Mouse (Mus musculus) hindbrain, embryonic 14.5 days (tissue): ENCODE measurements around the gene Ppard. TPM values are rescaled to one million over a fixed set of nuclear protein-coding genes. Genes with fewer than 3 reads are reported as not detected.

Experiments
- ATAC-seq: fragments of 200-750 bp; cut with Nextera tagmentation; 2 replicates; pipeline ENCODE4 v1.8.0; 2017; ENCODE audit warnings: moderate number of reproducible peaks, mild to moderate bottlenecking, moderate TSS enrichment, moderate library complexity; ENCODE audit not compliant: low FRiP score
- DNase-seq: peaks from one replicate; pipeline ENCODE4 v3.0.0-alpha.2; 2015; ENCODE audit warnings: low spot score
- H3K27ac ChIP-seq: fragments of 300-500 bp; sonication (generic); 2 replicates; pipeline ENCODE4 v1.5.1; 2014; ENCODE audit warnings: mild to moderate bottlenecking, moderate library complexity
- H3K27me3 ChIP-seq: fragments of 300-500 bp; sonication (generic); 2 replicates; pipeline ENCODE4 v1.6.1; 2014; ENCODE audit warnings: mild to moderate bottlenecking, low read length, mixed read lengths; ENCODE audit not compliant: control insufficient read depth, insufficient read depth
- H3K36me3 ChIP-seq: fragments of 300-500 bp; sonication (generic); replicated peaks from 2 replicates; pipeline ENCODE4 v1.6.1; 2014; ENCODE audit not compliant: control insufficient read depth, insufficient read depth
- H3K4me1 ChIP-seq: fragments of 300-500 bp; sonication (generic); replicated peaks from 2 replicates; pipeline ENCODE4 v1.6.1; 2014; ENCODE audit warnings: antibody characterized with exemption, low read length, mixed read lengths; ENCODE audit not compliant: control insufficient read depth, insufficient read depth
- H3K4me2 ChIP-seq: fragments of 300-500 bp; sonication (generic); replicated peaks from 2 replicates; pipeline ENCODE4 v1.6.1; 2014; ENCODE audit warnings: mild to moderate bottlenecking, moderate library complexity
- H3K4me3 ChIP-seq: fragments of 300-500 bp; sonication (generic); replicated peaks from 2 replicates; pipeline ENCODE4 v1.5.1; 2014; ENCODE audit warnings: mild to moderate bottlenecking, low read length
- H3K9ac ChIP-seq: fragments of 300-500 bp; sonication (generic); 2 replicates; pipeline ENCODE4 v1.6.1; 2014
- H3K9me3 ChIP-seq: fragments of 300-500 bp; sonication (generic); 2 replicates; pipeline ENCODE4 v1.6.1; 2016; ENCODE audit warnings: low read length; ENCODE audit not compliant: control insufficient read depth
- WGBS: fragments of 180-500 bp; shearing (Covaris S2); extraction: QIAGEN DNeasy Blood & Tissue Kit; methylation state at CpG from one replicate; pipeline ENCODE4 v1.1.7; 2014; 5-methylcytosine and 5-hydroxymethylcytosine counted together
- polyA plus RNA-seq: library from polyadenylated mRNA; unstranded; fragments of >200 nt; fragmentation: Nextera tagmentation; extraction: Ambion mirVana; gene quantifications from 2 replicates; pipeline ENCODE4 v1.2.1, GENCODE M21; 2014

Gene Ppard
- polyA plus RNA-seq, 1 experiment from 2014 or later = 1.6 TPM

DNA sequence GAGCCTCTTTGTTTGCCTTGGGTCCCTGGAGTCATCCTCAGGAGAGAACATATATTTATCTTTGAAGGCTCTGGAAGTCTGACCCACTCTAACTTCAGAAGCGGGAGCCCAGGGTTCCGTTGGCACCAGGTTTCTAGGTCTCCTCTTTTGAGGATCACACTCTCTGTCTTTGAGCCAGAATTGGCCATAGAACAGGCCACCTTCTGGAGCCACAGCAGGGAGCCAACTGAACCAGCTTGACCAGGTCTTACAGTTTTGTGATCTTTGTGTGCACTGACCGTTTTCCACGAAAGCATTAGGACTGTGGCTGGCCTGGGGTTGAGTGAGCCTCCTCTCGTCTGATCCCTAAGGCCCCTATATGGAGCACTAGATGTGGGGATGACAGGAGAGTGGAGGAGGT lies 2.1 kb downstream of the Ppard start:
- Histone ChIP-seq H3K9me3 (no peaks in the 10 kb centered on the region), H3K4me2 (peak overlapping the region; percentile 78; the same call in 1 of the 2 replicates), H3K4me3 (no peak overlapping the region), H3K27me3 (no peaks in the 10 kb centered on the region), H3K4me1 (0 out of 2 replicates have a peak, but pooled peaks cover 3% of the 10 kb centered on the region), H3K9ac (no peak overlapping the region), H3K27ac (no peak overlapping the region), H3K36me3 (0 out of 2 replicates have a peak, but pooled peaks cover 3% of the 10 kb centered on the region)
- no peak for DNase-seq
- ATAC-seq = no peak
- 84% methylated on average over 5 of the region's 5 CpGs for WGBS

DNA sequence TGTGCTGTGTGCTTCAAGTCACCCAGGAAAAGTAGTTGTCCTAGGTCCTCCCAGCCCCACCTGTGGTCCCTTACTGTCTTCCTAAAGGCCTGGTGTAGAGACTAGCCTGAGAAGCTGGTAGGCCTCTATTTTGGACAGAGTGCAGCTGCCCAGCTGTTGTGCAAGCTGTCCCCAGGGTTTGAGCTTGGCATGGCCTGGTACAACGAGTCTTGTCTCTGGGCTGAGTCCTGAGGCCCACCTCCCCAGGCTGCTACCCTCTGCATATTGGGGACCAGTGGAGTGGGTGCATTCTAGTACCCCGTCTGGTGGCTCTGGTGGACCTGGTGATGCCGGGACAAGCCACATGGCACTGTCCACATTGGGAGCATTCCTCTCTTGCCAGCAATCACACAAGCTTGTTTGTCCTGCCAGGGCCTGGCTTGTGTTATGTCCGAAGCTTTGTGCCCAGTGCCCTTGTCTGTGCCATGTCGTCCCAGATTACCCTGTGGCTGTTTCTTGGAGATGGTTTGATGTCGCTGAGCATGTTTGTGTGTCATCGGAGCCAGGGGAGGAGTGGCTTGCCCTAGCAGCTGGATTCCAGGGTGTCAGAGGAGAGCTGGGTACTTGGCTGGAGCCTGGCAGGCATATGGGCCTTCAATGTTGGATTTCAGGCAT lies 3.6 kb downstream of the Ppard start:
- Histone ChIP-seq H3K4me3 (no peak overlapping the region), H3K27ac (no peak overlapping the region), H3K36me3 (peaks cover 3% of the 10 kb centered on the region; the same call in 1 of the 2 replicates), H3K4me1 (0 out of 2 replicates have a peak, but pooled peaks cover 3% of the 10 kb centered on the region), H3K27me3 (no peaks in the 10 kb centered on the region), H3K9ac (no peak overlapping the region), H3K9me3 (no peaks in the 10 kb centered on the region), H3K4me2 (no peak overlapping the region)
- DNase-seq = no peak
- no peak for ATAC-seq
- 85% methylated on average over 7 of the region's 7 CpGs for WGBS

DNA sequence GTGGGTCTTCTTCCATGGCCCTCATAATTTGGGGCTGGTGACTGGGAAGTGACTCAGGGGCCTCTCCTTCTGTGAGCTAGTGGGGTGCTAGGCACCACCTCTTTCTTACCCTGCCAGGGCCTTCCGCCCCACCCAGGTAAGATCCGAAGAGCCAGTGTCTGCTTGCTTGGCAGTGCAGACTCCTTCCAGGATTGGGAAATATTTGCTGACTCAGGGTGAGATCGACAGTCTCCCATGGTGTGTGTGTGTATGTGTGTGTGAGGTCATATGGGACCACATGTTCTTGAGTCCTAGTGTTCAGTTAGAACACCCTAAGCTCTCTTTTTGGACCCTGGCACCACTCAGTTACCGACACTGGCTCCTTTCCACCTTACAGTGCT lies 4.1 kb downstream of the Ppard start:
- WGBS = 92% methylated on average over 4 of the region's 4 CpGs
- H3K27ac ChIP-seq = no peak overlapping the region

DNA sequence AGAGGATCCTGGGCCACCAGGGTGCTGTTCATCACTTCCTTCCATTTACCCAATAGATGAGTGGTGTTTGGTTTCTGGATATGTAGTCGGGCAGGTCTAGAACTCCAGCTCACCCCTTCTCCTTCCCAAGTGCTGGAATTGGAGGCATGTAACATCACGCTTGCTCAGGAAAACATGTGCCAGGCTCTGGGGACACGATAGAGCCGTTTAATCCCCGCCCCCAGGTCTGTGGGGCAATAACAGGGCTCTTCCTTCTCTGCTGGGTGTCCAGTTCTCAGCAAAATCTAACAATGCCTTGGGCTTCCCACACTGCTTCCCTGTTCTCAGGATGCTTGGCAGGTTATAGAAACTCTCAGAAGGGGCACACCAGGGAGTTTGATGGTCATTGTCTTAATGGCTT lies 4.9 kb downstream of the Ppard start:
- ATAC-seq = no peak
- Histone ChIP-seq H3K27me3 (no peaks in the 10 kb centered on the region), H3K4me2 (no peak overlapping the region), H3K9ac (no peak overlapping the region), H3K4me3 (no peak overlapping the region), H3K4me1 (0 out of 2 replicates have a peak, but pooled peaks cover 3% of the 10 kb centered on the region), H3K27ac (no peak overlapping the region), H3K9me3 (no peaks in the 10 kb centered on the region), H3K36me3 (peaks cover 3% of the 10 kb centered on the region; the same call in 1 of the 2 replicates)
- no peak for DNase-seq
- 44% methylated on average over 5 of the region's 5 CpGs for WGBS

More for the DNA sequence above, 4.1 kb downstream of the Ppard start:
- ATAC-seq = no peak
- Histone ChIP-seq H3K4me1 (0 out of 2 replicates have a peak, but pooled peaks cover 3% of the 10 kb centered on the region), H3K4me2 (no peak overlapping the region), H3K9me3 (no peaks in the 10 kb centered on the region), H3K4me3 (no peak overlapping the region), H3K27me3 (no peaks in the 10 kb centered on the region), H3K36me3 (peaks cover 3% of the 10 kb centered on the region; the same call in 1 of the 2 replicates), H3K9ac (no peak overlapping the region)
- DNase-seq = no peak

DNA sequence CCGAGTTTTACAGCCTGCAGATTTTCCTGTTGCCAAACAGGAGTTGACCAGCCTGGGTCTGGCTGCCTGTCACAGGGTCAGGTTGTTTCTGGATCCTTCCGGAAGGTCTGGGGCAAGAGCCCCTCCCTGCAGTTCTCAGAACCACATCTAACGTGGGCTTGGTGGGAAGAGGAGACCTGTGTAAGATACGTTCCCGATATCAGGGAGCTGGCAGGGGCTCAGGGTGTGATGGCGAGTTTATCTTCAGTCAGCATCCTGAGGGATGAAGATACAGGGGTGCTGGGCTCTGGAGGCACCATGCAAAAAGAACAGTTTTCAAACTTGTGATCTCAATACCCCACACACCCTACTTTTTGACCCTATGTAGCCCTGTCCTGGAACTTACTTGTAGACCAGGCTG lies 5.4 kb downstream of the Ppard start:
- DNase-seq = no peak
- H3K27me3 ChIP-seq = no peaks in the 10 kb centered on the region
- H3K4me2 ChIP-seq = no peak overlapping the region
- WGBS = 73% methylated on average over 6 of the region's 6 CpGs
- ATAC-seq = no peak
- no peak overlapping the region for H3K4me3 ChIP-seq
- H3K9me3 ChIP-seq = no peaks in the 10 kb centered on the region
- no peak overlapping the region for H3K9ac ChIP-seq
- H3K36me3 ChIP-seq = peaks cover 3% of the 10 kb centered on the region; the same call in 1 of the 2 replicates
- H3K27ac ChIP-seq = no peak overlapping the region
- 0 out of 2 replicates have a peak, but pooled peaks cover 3% of the 10 kb centered on the region for H3K4me1 ChIP-seq

DNA sequence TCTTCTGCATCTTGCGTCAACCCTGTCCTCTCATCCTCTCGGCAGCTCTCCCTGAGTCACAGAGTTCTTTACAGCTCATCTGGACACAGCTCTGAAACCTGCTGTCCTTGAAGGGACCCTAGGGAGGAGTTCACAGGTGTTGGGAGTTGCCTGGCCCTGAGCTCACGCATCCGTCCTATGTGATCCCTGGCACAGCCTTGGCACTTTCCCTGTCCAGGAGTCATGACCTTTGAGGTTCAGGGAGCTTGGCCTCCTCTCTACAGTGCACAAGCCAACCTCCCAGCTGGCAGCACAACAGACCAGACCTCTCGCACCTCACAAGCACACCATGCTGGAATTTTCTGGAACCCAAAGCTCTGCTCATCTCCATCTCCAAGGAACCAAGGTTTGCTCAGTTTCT lies 8.3 kb downstream of the Ppard start:
- DNase-seq = no peak
- 94% methylated on average over 5 of the region's 5 CpGs for WGBS
- Histone ChIP-seq H3K9ac (no peak overlapping the region), H3K36me3 (peaks cover 3% of the 10 kb centered on the region; the same call in 1 of the 2 replicates), H3K4me3 (no peak overlapping the region), H3K4me2 (no peak overlapping the region), H3K9me3 (no peaks in the 10 kb centered on the region), H3K27ac (no peak overlapping the region), H3K27me3 (no peaks in the 10 kb centered on the region), H3K4me1 (peaks cover 8% of the 10 kb centered on the region)
- no peak for ATAC-seq

DNA sequence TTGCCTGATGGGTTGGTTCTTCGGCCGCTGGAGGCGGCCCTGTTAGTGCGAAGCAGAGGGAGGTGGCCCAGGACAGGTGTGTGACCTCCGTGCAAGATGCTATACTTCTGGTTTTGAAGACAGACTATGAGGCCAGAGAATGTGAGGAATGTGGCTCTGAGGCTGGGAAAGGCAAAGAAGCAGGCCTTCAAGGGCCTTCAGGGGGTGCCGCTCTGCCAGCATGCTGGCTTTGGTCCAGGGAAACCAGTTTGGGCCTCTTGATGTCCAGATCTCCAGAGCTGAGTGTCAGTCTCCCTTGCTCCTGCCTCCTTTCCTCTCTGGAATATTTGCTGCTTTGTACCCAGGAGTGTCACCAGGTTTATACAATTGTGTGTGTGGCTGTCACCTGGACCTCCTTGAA lies 9.8 kb downstream of the Ppard start:
- no peak overlapping the region for H3K4me2 ChIP-seq
- peaks cover 3% of the 10 kb centered on the region; the same call in 1 of the 2 replicates for H3K36me3 ChIP-seq
- no peak overlapping the region for H3K4me3 ChIP-seq
- 86% methylated on average over 6 of the region's 6 CpGs for WGBS
- no peaks in the 10 kb centered on the region for H3K9me3 ChIP-seq
- ATAC-seq = no peak
- H3K27ac ChIP-seq = no peak overlapping the region
- peaks cover 9% of the 10 kb centered on the region for H3K4me1 ChIP-seq
- no peak overlapping the region for H3K9ac ChIP-seq
- DNase-seq = no peak
- no peaks in the 10 kb centered on the region for H3K27me3 ChIP-seq

DNA sequence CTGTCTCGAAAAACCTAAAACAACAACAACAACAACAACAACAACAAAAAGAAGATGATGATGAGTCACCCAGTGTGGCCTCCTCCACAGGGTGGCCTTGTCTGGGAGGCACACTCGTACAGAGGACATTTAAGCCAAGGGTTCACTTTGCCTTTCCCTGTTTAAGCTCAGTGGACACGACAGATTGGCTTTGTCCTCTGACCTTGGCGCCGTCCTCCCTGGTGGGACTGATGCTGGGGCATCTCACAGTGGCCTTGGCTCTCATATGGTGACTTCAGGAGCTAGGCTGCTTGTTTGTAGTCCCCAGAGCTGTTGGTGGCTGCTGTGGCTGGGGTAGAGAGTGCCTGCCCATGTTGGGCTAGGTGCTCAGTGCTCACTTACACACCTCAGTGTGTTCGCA lies 11.7 kb downstream of the Ppard start:
- peaks cover 15% of the 10 kb centered on the region for H3K4me1 ChIP-seq
- no peak for ATAC-seq
- 88% methylated on average over 6 of the region's 6 CpGs for WGBS

DNA sequence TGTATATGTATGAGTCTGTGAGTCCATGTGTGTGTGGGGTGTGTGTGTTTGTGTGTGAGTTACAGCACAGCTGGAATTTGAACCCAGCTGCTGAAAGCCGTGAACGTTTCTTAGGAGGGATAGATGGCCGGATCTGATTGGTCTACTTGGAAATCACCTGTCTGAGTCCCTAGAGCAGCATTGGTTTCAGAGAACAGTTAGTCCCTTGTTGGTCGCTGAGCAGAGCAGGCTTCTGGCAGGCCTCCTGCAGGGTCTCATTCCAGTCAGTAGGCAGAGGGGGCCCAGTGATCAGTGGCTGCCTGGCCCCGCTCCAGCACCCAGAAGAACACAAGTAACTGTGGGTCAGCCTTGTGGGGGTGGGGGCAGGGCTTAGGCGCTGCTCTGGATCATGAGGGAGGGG lies 12.2 kb downstream of the Ppard start:
- ATAC-seq = peak; percentile 83; the same call in 1 of the 2 replicates
- Histone ChIP-seq H3K4me3 (no peak overlapping the region), H3K27ac (peak overlapping the region; percentile 63; the same call in 1 of the 2 replicates), H3K27me3 (no peaks in the 10 kb centered on the region), H3K4me1 (peaks cover 15% of the 10 kb centered on the region), H3K4me2 (no peak overlapping the region), H3K36me3 (no peaks in the 10 kb centered on the region; the same call in 1 of the 2 replicates), H3K9ac (no peak overlapping the region), H3K9me3 (no peaks in the 10 kb centered on the region)
- DNase-seq = no peak
- 36% methylated on average over 6 of the region's 6 CpGs for WGBS

More for the DNA sequence above, 11.7 kb downstream of the Ppard start:
- Histone ChIP-seq H3K4me2 (no peak overlapping the region), H3K9me3 (no peaks in the 10 kb centered on the region), H3K4me3 (no peak overlapping the region), H3K27ac (peak overlapping the region; percentile 63; the same call in 1 of the 2 replicates), H3K27me3 (no peaks in the 10 kb centered on the region), H3K9ac (no peak overlapping the region), H3K36me3 (peaks cover 2% of the 10 kb centered on the region; the same call in 1 of the 2 replicates)
- no peak for DNase-seq
